Mouse (Mus musculus): ENCODE results near the gene Plekha6.
"Not testable (repeated sequence)": the region's sequence is repeated elsewhere in the genome, so short reads cannot be mapped to it uniquely, and the experiment has no call there.

Gene Plekha6

GRCm38 (mm10) chr1:133328896-133329637, 165.1 kb downstream of the Plekha6 start:
- no peak for DNase-seq

- DNase-seq = no peak
These were observed 165.6 kb downstream of the Plekha6 start for GRCm38 (mm10) chr1:133329638-133329964.

- no peak for DNase-seq
These were observed 167.1 kb downstream of the Plekha6 start for GRCm38 (mm10) chr1:133331142-133331541.

- no peak for DNase-seq
These were observed 168.8 kb downstream of the Plekha6 start for GRCm38 (mm10) chr1:133332656-133333430.

- DNase-seq = no peak
These were observed 169.9 kb downstream of the Plekha6 start for GRCm38 (mm10) chr1:133333937-133334336.

DNA sequence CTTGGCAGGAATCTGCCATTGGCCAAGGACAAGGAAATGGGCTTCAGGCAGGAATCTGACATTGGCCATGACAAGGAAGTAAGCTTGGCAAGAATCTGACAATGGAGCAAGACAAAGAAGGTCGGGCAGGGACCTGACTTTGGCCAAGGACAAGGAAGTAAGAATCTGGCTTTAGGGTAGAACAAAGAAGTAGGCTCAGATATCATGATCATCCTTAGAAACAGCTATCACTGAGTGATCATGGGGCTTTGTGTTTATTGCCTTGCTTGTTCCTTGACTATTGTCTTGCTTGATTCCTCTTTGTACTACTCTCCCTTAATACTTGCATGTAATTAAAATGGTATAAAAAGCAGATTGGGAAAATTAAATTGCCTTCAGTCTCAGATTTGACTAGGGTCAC, 176.4 kb downstream of the Plekha6 start:
- not testable (repeated sequence) for DNase-seq

DNA sequence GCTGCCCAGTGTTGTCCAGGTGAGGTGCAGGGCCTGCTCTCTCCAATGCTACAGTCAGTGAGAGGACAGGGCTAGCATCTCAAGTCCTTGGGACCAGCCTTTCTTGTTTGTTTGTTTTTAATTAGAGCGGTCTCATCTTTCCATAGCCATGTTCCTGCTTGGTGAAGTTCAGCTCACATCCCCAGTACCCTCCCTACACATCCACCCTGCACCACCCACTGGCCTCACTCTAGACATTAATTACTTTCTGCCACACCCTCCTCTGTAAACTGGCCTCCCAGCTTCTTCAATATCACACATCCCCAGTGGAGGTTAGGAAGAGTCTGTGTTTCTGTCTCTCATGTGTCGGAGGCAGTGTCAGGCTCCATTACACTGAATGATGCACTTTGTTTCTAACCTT, 180.3 kb downstream of the Plekha6 start:
- no peak for DNase-seq

DNA sequence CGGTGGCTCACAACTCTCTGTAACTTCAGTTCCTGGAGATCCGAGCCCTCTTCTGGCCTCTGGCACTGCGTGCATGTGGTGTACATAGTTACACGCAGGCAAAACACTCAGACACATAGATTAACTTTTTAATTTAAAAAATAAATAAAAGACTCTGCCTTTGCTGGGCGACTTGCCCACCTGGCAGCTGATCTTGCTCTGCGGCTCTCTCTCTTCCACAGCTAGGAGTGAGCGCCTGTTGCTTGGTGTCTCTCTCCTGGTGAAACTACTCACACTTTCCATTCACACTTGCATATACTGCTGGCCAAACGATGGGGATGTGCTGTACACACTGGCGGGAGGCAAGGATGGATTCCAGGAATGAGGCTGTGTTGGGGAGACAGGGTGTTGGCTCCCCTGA, 182.5 kb downstream of the Plekha6 start:
- DNase-seq = no peak

DNA sequence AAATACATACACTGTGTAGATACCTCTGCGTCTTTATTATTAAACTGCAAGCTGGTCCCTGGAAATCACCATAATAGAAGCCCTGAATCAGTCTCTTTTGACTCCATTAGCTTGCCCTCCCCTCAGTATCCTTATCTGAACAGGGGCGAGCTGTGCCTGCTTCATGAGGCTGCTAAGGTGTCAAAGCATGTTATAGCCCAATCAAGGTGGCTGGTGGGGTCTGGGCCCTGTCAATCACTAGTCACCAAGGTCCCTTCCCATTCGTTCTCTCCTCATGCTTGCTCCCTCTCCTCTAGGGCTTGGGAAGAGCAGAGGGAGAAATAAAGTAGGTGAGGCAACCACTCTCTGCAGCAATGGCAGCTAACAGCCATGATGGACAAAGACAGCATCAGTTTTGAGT, 183.2 kb downstream of the Plekha6 start:
- no peak for DNase-seq

- DNase-seq = no peak
These were observed 183.9 kb downstream of the Plekha6 start for GRCm38 (mm10) chr1:133347693-133348520.

GRCm38 (mm10) chr1:133350210-133350609, 186.2 kb downstream of the Plekha6 start, which contains the start of gene Ren1:
Gene Ren1, plus strand, starts transcription at chr1:133350510.
- DNase-seq = no peak

DNA sequence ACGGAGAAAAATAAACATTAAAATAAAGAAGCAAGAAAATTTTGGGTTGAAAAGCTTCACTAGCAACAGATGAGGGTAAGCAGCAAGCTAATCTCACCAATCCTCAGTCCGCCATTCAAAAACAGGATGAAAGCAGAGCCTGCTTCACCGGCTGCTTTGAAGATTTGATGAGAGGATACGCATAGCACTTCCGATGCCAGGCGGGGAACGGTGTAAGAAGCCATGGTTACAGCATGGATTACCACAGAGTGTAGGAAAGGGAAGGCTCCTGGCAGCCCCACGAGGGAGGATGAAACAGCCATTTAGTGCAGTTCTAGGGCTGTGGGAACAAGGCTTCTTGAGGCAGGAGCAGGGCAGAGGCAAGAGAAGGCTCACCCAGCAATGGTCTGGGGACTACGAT, 187.8 kb downstream of the Plekha6 start:
- DNase-seq = no peak

All from cerebellum, postnatal 14 days (tissue).